Mouse (Mus musculus) midbrain, embryonic 13.5 days (tissue): Measurements from ENCODE around the gene Coch. TPM values are rescaled to one million over a fixed set of nuclear protein-coding genes. Genes with fewer than 3 reads are reported as not detected.

ENCODE experiments used
- ATAC-seq: fragments of 200-750 bp; cut with Nextera tagmentation; 2 replicates; pipeline ENCODE4 v1.8.0; 2017; ENCODE audit warnings: mild to moderate bottlenecking, moderate TSS enrichment, moderate library complexity
- H3K27ac ChIP-seq: fragments of 300-500 bp; sonication (generic); 2 replicates; pipeline ENCODE4 v1.5.1; 2015; ENCODE audit warnings: inconsistent platforms, mild to moderate bottlenecking, moderate library complexity
- H3K27me3 ChIP-seq: fragments of 300-500 bp; sonication (generic); 2 replicates; pipeline ENCODE4 v1.6.1; 2015; ENCODE audit warnings: mild to moderate bottlenecking, inconsistent platforms
- H3K36me3 ChIP-seq: fragments of 300-500 bp; sonication (generic); 2 replicates; pipeline ENCODE4 v1.6.1; 2015; ENCODE audit warnings: mild to moderate bottlenecking, inconsistent platforms
- H3K4me1 ChIP-seq: fragments of 300-500 bp; sonication (generic); replicated peaks from 2 replicates; pipeline ENCODE4 v1.6.1; 2015; ENCODE audit warnings: inconsistent platforms
- H3K4me2 ChIP-seq: fragments of 300-500 bp; sonication (generic); replicated peaks from 2 replicates; pipeline ENCODE4 v1.6.1; 2015; ENCODE audit warnings: moderate library complexity, mild to moderate bottlenecking, inconsistent platforms
- H3K4me3 ChIP-seq: fragments of 300-500 bp; sonication (generic); replicated peaks from 2 replicates; pipeline ENCODE4 v1.5.1; 2015; ENCODE audit warnings: mild to moderate bottlenecking, inconsistent platforms
- H3K9ac ChIP-seq: fragments of 300-500 bp; sonication (generic); replicated peaks from 2 replicates; pipeline ENCODE4 v1.6.1; 2015; ENCODE audit warnings: mild to moderate bottlenecking, inconsistent platforms
- H3K9me3 ChIP-seq: fragments of 300-500 bp; sonication (generic); 2 replicates; pipeline ENCODE4 v1.6.1; 2016; ENCODE audit warnings: mild to moderate bottlenecking, inconsistent platforms
- WGBS: fragments of 180-500 bp; shearing (Covaris S2); methylation state at CpG from one replicate; pipeline ENCODE4 v1.1.7; 2015; 5-methylcytosine and 5-hydroxymethylcytosine counted together
- polyA plus RNA-seq: library from polyadenylated mRNA; unstranded; fragments of >200 nt; fragmentation: Nextera tagmentation; extraction: Ambion mirVana; gene quantifications from 2 replicates; pipeline ENCODE4 v1.2.1, GENCODE M21; 2015

Gene Coch
- polyA plus RNA-seq, 1 experiment from 2014 or later = 6.7 TPM

GRCm38 (mm10) chr12:51594030-51594470 is 909 bp downstream of the Coch start:
- 2% methylated on average over 18 of the region's 18 CpGs for whole genome bisulfite sequencing

DNA sequence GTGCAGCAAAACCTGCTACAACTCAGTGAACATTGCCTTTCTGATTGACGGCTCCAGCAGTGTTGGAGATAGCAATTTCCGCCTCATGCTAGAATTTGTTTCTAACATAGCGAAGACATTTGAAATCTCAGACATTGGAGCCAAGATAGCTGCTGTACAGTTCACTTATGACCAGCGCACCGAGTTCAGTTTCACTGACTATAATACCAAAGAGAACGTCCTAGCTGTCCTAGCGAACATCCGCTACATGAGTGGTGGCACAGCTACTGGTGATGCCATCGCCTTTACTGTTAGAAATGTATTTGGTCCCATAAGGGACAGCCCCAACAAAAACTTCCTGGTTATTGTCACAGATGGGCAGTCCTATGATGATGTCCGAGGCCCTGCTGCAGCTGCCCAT is 10.2 kb downstream of the Coch start:
- Histone ChIP-seq H3K36me3 (peaks cover 32% of the 10 kb centered on the region), H3K4me1 (no peaks in the 10 kb centered on the region), H3K4me3 (no peak overlapping the region), H3K27ac (no peak overlapping the region), H3K9me3 (no peaks in the 10 kb centered on the region), H3K4me2 (no peak overlapping the region), H3K27me3 (no peaks in the 10 kb centered on the region), H3K9ac (no peak overlapping the region)
- no peak for ATAC-seq
- 95% methylated on average over 10 of the region's 10 CpGs for WGBS

More at GRCm38 (mm10) chr12:51594030-51594470, 909 bp downstream of the Coch start:
- Histone ChIP-seq H3K4me3 (peak overlapping the region; percentile 75), H3K4me1 (peaks cover 21% of the 10 kb centered on the region), H3K27me3 (peaks cover 57% of the 10 kb centered on the region), H3K9ac (peak overlapping the region; percentile 74), H3K9me3 (no peaks in the 10 kb centered on the region), H3K36me3 (no peaks in the 10 kb centered on the region), H3K27ac (no peak overlapping the region), H3K4me2 (peak overlapping the region; percentile 98)
- ATAC-seq = no peak; the same call in 1 of the 2 replicates

- Histone ChIP-seq H3K27me3 (no peaks in the 10 kb centered on the region), H3K36me3 (peaks cover 48% of the 10 kb centered on the region), H3K9me3 (no peaks in the 10 kb centered on the region), H3K27ac (no peak overlapping the region), H3K4me1 (no peaks in the 10 kb centered on the region), H3K4me2 (no peak overlapping the region), H3K9ac (no peak overlapping the region), H3K4me3 (no peak overlapping the region)
- 85% methylated on average over 4 of the region's 4 CpGs for WGBS
- ATAC-seq = no peak
These were observed 13.0 kb downstream of the Coch start for GRCm38 (mm10) chr12:51606138-51606537.

GRCm38 (mm10) chr12:51612361-51612760 is 19.2 kb downstream of the Coch start:
- WGBS = 95% methylated on average over 5 of the region's 5 CpGs
- no peak overlapping the region for H3K9ac ChIP-seq
- H3K4me1 ChIP-seq = no peaks in the 10 kb centered on the region
- H3K9me3 ChIP-seq = no peaks in the 10 kb centered on the region
- no peak for ATAC-seq
- no peak overlapping the region for H3K4me3 ChIP-seq
- H3K27me3 ChIP-seq = no peaks in the 10 kb centered on the region
- H3K4me2 ChIP-seq = no peak overlapping the region
- no peak overlapping the region for H3K27ac ChIP-seq
- peaks cover 58% of the 10 kb centered on the region for H3K36me3 ChIP-seq

DNA sequence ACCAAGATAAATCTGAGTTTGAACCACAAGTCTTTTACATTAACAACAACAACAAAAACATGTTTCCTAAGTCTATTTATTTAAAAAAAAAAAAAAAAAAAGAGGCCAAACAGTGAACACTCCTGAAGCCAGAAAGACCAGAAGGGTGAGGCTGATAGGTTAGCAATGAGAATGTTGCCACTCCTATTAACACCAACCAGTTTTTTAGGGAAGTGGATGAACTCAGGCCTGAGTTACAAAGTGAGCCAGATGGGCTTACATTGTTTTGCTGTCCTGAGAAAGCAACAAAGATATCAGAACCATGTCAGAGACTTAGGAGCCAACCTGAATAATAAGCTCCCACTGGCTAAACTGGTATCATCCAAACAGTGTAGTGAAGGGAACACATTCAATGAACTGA is 27.4 kb downstream of the Coch start:
- no peak overlapping the region for H3K9ac ChIP-seq
- no peaks in the 10 kb centered on the region for H3K9me3 ChIP-seq
- ATAC-seq = no peak
- peaks cover 28% of the 10 kb centered on the region for H3K36me3 ChIP-seq
- no peak overlapping the region for H3K4me2 ChIP-seq
- H3K4me1 ChIP-seq = no peaks in the 10 kb centered on the region
- no peaks in the 10 kb centered on the region for H3K27me3 ChIP-seq
- H3K27ac ChIP-seq = no peak overlapping the region
- H3K4me3 ChIP-seq = no peak overlapping the region

- Histone ChIP-seq H3K9ac (no peak overlapping the region), H3K36me3 (peaks cover 27% of the 10 kb centered on the region), H3K27me3 (no peaks in the 10 kb centered on the region), H3K9me3 (no peaks in the 10 kb centered on the region), H3K4me2 (no peak overlapping the region), H3K27ac (no peak overlapping the region), H3K4me3 (no peak overlapping the region), H3K4me1 (no peaks in the 10 kb centered on the region)
- 96% methylated on average over 5 of the region's 5 CpGs for WGBS
- no peak for ATAC-seq
These were observed 28.0 kb downstream of the Coch start for GRCm38 (mm10) chr12:51621161-51621560.

- Histone ChIP-seq H3K36me3 (peaks cover 20% of the 10 kb centered on the region), H3K9me3 (no peaks in the 10 kb centered on the region), H3K27ac (no peak overlapping the region), H3K4me2 (no peak overlapping the region), H3K4me1 (no peaks in the 10 kb centered on the region), H3K27me3 (no peaks in the 10 kb centered on the region), H3K4me3 (no peak overlapping the region), H3K9ac (no peak overlapping the region)
- 78% methylated on average over 5 of the region's 5 CpGs for WGBS
- ATAC-seq = peak; percentile 56
These were observed 29.7 kb downstream of the Coch start for GRCm38 (mm10) chr12:51622670-51623365.

GRCm38 (mm10) chr12:51623366-51623694 is 30.2 kb downstream of the Coch start:
- no peak overlapping the region for H3K4me2 ChIP-seq
- H3K27ac ChIP-seq = no peak overlapping the region
- H3K9ac ChIP-seq = no peak overlapping the region
- no peak overlapping the region for H3K4me3 ChIP-seq
- no peaks in the 10 kb centered on the region for H3K9me3 ChIP-seq
- H3K4me1 ChIP-seq = no peaks in the 10 kb centered on the region
- ATAC-seq = no peak
- H3K36me3 ChIP-seq = peaks cover 16% of the 10 kb centered on the region
- H3K27me3 ChIP-seq = no peaks in the 10 kb centered on the region

GRCm38 (mm10) chr12:51633481-51633880 is 40.3 kb downstream of the Coch start:
- no peak for ATAC-seq
- Histone ChIP-seq H3K4me3 (no peak overlapping the region), H3K27me3 (no peaks in the 10 kb centered on the region), H3K9me3 (no peaks in the 10 kb centered on the region), H3K27ac (no peak overlapping the region), H3K4me1 (no peaks in the 10 kb centered on the region), H3K4me2 (no peak overlapping the region), H3K9ac (no peak overlapping the region), H3K36me3 (peaks cover 4% of the 10 kb centered on the region; the same call in 1 of the 2 replicates)
- WGBS = 85% methylated on average over 4 of the region's 4 CpGs

GRCm38 (mm10) chr12:51636260-51636659 is 43.1 kb downstream of the Coch start:
- 96% methylated on average over 2 of the region's 2 CpGs for WGBS

GRCm38 (mm10) chr12:51636689-51637470 is 43.7 kb downstream of the Coch start:
- Histone ChIP-seq H3K9me3 (no peaks in the 10 kb centered on the region), H3K27ac (no peak overlapping the region), H3K36me3 (peaks cover 4% of the 10 kb centered on the region; the same call in 1 of the 2 replicates), H3K4me2 (no peak overlapping the region), H3K9ac (no peak overlapping the region), H3K4me3 (no peak overlapping the region), H3K4me1 (no peaks in the 10 kb centered on the region), H3K27me3 (no peaks in the 10 kb centered on the region)
- no peak for ATAC-seq
- 91% methylated on average over 2 of the region's 2 CpGs for WGBS

More at GRCm38 (mm10) chr12:51636260-51636659, 43.1 kb downstream of the Coch start:
- Histone ChIP-seq H3K4me2 (no peak overlapping the region), H3K27ac (no peak overlapping the region), H3K4me1 (no peaks in the 10 kb centered on the region), H3K27me3 (no peaks in the 10 kb centered on the region), H3K4me3 (no peak overlapping the region), H3K9ac (no peak overlapping the region), H3K9me3 (no peaks in the 10 kb centered on the region), H3K36me3 (peaks cover 4% of the 10 kb centered on the region; the same call in 1 of the 2 replicates)
- no peak for ATAC-seq

GRCm38 (mm10) chr12:51641871-51642270 is 48.7 kb downstream of the Coch start:
- ATAC-seq = no peak
- no peaks in the 10 kb centered on the region for H3K36me3 ChIP-seq
- WGBS = 72% methylated on average over 6 of the region's 6 CpGs
- no peak overlapping the region for H3K4me3 ChIP-seq
- H3K27me3 ChIP-seq = no peaks in the 10 kb centered on the region
- no peaks in the 10 kb centered on the region for H3K4me1 ChIP-seq
- no peak overlapping the region for H3K9ac ChIP-seq
- no peak overlapping the region for H3K27ac ChIP-seq
- H3K4me2 ChIP-seq = no peak overlapping the region
- H3K9me3 ChIP-seq = no peaks in the 10 kb centered on the region
